Mouse (Mus musculus) hindbrain, embryonic 10.5 days (tissue): Measurements from ENCODE around the gene Armt1. TPM values are rescaled to one million over a fixed set of nuclear protein-coding genes. Genes with fewer than 3 reads are reported as not detected.

ENCODE experiments used
- DNase-seq: peaks from one replicate; pipeline ENCODE4 v3.0.0-alpha.2; 2017; ENCODE audit warnings: low spot score
- H3K27ac ChIP-seq: fragments of 300-500 bp; sonication (generic); 2 replicates; pipeline ENCODE4 v1.5.1; 2016; ENCODE audit warnings: mild to moderate bottlenecking, moderate library complexity
- H3K27me3 ChIP-seq: fragments of 300-500 bp; sonication (generic); 2 replicates; pipeline ENCODE4 v1.6.1; 2016; ENCODE audit warnings: mild to moderate bottlenecking; ENCODE audit not compliant: poor library complexity, insufficient read depth, severe bottlenecking
- H3K36me3 ChIP-seq: fragments of 300-500 bp; sonication (generic); 2 replicates; pipeline ENCODE4 v1.6.1; 2016; ENCODE audit warnings: mild to moderate bottlenecking, moderate library complexity
- H3K4me1 ChIP-seq: fragments of 300-500 bp; sonication (generic); replicated peaks from 2 replicates; pipeline ENCODE4 v1.6.1; 2016; ENCODE audit warnings: mild to moderate bottlenecking
- H3K4me3 ChIP-seq: fragments of 300-500 bp; sonication (generic); 2 replicates; pipeline ENCODE4 v1.5.1; 2016; ENCODE audit warnings: mild to moderate bottlenecking, moderate library complexity
- H3K9me3 ChIP-seq: fragments of 300-500 bp; sonication (generic); 2 replicates; pipeline ENCODE4 v1.6.1; 2016; ENCODE audit warnings: mild to moderate bottlenecking, moderate library complexity
- WGBS: fragments of 180-500 bp; shearing (Covaris S2); methylation state at CpG from one replicate; pipeline ENCODE4 v1.1.7; 2016; 5-methylcytosine and 5-hydroxymethylcytosine counted together
- polyA plus RNA-seq: library from polyadenylated mRNA; unstranded; fragments of >200 nt; fragmentation: Nextera tagmentation; extraction: Ambion mirVana; gene quantifications from 2 replicates; pipeline ENCODE4 v1.2.1, GENCODE M21; 2016

The Armt1 gene
- polyA plus RNA-seq = 27.4 and 31.7 TPM in 2 replicates

GRCm38 (mm10) chr10:4432123-4432931 is at the start of gene Armt1, which contains the start of gene Rmnd1:
Gene Armt1 (plus strand): TSS chr10:4432467.
Gene Rmnd1 (minus strand): TSS chr10:4432388.
- DNase-seq = peak; percentile 97
- peak within 1 kb of the TSS; percentile 73 for H3K4me3 ChIP-seq
- no peaks in the 10 kb centered on the region for H3K9me3 ChIP-seq
- no peaks in the 10 kb centered on the region for H3K27me3 ChIP-seq
- WGBS = under 1% methylated on average over 67 of the region's 75 CpGs
- peaks cover 22% of the 10 kb centered on the region for H3K4me1 ChIP-seq
- H3K36me3 ChIP-seq = peaks cover 42% of the 10 kb centered on the region
- H3K27ac ChIP-seq = peak within 1 kb of the TSS; percentile 92

DNA sequence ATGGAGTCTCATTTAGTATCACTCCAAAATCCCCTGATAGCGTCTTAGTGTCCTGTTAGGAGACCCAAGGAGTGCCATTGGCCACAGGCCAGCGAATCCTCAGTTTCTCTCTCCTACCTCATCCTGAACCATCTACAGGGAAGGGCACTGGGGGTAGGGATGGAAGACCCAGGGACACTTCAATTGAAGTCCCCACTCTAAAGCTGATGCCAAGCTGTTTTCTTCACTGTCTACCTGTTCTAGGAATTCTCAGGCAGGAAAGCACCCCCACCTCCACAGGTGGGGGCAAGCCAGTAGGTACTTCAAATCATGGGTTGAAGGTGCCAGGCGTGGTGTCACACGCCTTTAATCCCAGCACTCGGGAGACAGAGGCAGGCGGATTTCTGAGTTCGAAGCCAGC is 48.0 kb upstream of the Armt1 start:
- Histone ChIP-seq H3K4me1 (peaks cover 23% of the 10 kb centered on the region), H3K27ac (no peak overlapping the region), H3K9me3 (0 out of 2 replicates have a peak, but pooled peaks cover 7% of the 10 kb centered on the region), H3K36me3 (no peaks in the 10 kb centered on the region), H3K27me3 (no peaks in the 10 kb centered on the region), H3K4me3 (no peak overlapping the region)
- 96% methylated on average over 7 of the region's 7 CpGs for WGBS
- DNase-seq = no peak

GRCm38 (mm10) chr10:4386609-4387591 is 45.4 kb upstream of the Armt1 start:
- under 1% methylated on average over 119 of the region's 133 CpGs for WGBS
- H3K9me3 ChIP-seq = 0 out of 2 replicates have a peak, but pooled peaks cover 7% of the 10 kb centered on the region
- peak; percentile 95 for DNase-seq
- 0 out of 2 replicates have a peak, but pooled peaks cover 2% of the 10 kb centered on the region for H3K36me3 ChIP-seq
- peaks cover 46% of the 10 kb centered on the region for H3K4me1 ChIP-seq
- no peaks in the 10 kb centered on the region for H3K27me3 ChIP-seq
- H3K4me3 ChIP-seq = peak overlapping the region; percentile 95
- peak overlapping the region; percentile 99 for H3K27ac ChIP-seq

GRCm38 (mm10) chr10:4387701-4388383 is 44.4 kb upstream of the Armt1 start, which contains the start of gene Zbtb2:
Gene Zbtb2 (minus strand): TSS chr10:4388108.
- Histone ChIP-seq H3K4me3 (peak within 1 kb of the TSS; percentile 95), H3K9me3 (0 out of 2 replicates have a peak, but pooled peaks cover 7% of the 10 kb centered on the region), H3K36me3 (peaks cover 8% of the 10 kb centered on the region), H3K27ac (peak within 1 kb of the TSS; percentile 99), H3K4me1 (peaks cover 46% of the 10 kb centered on the region), H3K27me3 (no peaks in the 10 kb centered on the region)
- WGBS = under 1% methylated on average over 78 of the region's 87 CpGs
- peak; percentile 74 for DNase-seq

GRCm38 (mm10) chr10:4388384-4388745 is 43.9 kb upstream of the Armt1 start:
- Histone ChIP-seq H3K9me3 (0 out of 2 replicates have a peak, but pooled peaks cover 7% of the 10 kb centered on the region), H3K27ac (peak overlapping the region; percentile 99), H3K27me3 (no peaks in the 10 kb centered on the region), H3K36me3 (peaks cover 13% of the 10 kb centered on the region), H3K4me1 (peaks cover 41% of the 10 kb centered on the region), H3K4me3 (peak overlapping the region; percentile 95)
- DNase-seq = no peak
- under 1% methylated on average over 19 of the region's 19 CpGs for WGBS

- Histone ChIP-seq H3K9me3 (0 out of 2 replicates have a peak, but pooled peaks cover 7% of the 10 kb centered on the region), H3K4me3 (peak overlapping the region; percentile 95), H3K4me1 (peaks cover 40% of the 10 kb centered on the region), H3K36me3 (peaks cover 18% of the 10 kb centered on the region), H3K27ac (peak overlapping the region; percentile 99; the same call in 1 of the 2 replicates), H3K27me3 (no peaks in the 10 kb centered on the region)
- WGBS = 47% methylated on average over 10 of the region's 10 CpGs
- DNase-seq = no peak
These were observed 43.2 kb upstream of the Armt1 start for GRCm38 (mm10) chr10:4389036-4389435.

GRCm38 (mm10) chr10:4389461-4390112 is 42.7 kb upstream of the Armt1 start:
- 73% methylated on average over 5 of the region's 5 CpGs for WGBS
- peaks cover 40% of the 10 kb centered on the region for H3K4me1 ChIP-seq
- no peak for DNase-seq

GRCm38 (mm10) chr10:4390550-4390949 is 41.7 kb upstream of the Armt1 start:
- H3K4me1 ChIP-seq = peaks cover 40% of the 10 kb centered on the region
- H3K9me3 ChIP-seq = 0 out of 2 replicates have a peak, but pooled peaks cover 7% of the 10 kb centered on the region
- peaks cover 33% of the 10 kb centered on the region for H3K36me3 ChIP-seq
- no peak overlapping the region for H3K27ac ChIP-seq
- no peak for DNase-seq
- H3K4me3 ChIP-seq = 0 out of 2 replicates have a peak overlapping the region, but pooled peaks have one; percentile 11
- WGBS = 83% methylated on average over 2 of the region's 2 CpGs
- H3K27me3 ChIP-seq = no peaks in the 10 kb centered on the region

More at GRCm38 (mm10) chr10:4389461-4390112, 42.7 kb upstream of the Armt1 start:
- Histone ChIP-seq H3K27me3 (no peaks in the 10 kb centered on the region), H3K9me3 (0 out of 2 replicates have a peak, but pooled peaks cover 7% of the 10 kb centered on the region), H3K4me3 (peak overlapping the region; percentile 95), H3K36me3 (peaks cover 23% of the 10 kb centered on the region), H3K27ac (no peak overlapping the region)

DNA sequence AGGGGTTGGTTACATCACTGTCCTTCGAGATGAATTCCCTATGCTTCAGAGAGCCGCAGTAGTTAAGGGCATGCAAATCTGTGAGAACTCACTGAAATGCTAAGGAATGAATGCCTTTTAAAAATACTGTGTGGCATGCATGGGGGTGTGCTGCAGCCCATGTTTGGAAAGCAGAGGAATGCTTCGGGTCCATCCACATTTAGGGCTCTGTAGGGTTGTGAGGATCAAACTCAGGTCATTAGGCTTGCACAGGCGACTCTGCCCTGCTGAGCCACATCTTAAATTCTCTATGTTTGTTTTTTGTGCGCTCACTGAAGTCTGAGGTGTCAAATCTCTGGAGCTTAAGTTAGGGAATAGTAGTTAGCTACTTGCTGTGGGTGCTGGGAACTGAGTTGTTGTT is 41.2 kb upstream of the Armt1 start:
- Histone ChIP-seq H3K9me3 (0 out of 2 replicates have a peak, but pooled peaks cover 7% of the 10 kb centered on the region), H3K4me1 (peaks cover 35% of the 10 kb centered on the region), H3K4me3 (no peak overlapping the region), H3K27ac (no peak overlapping the region), H3K36me3 (peaks cover 38% of the 10 kb centered on the region), H3K27me3 (no peaks in the 10 kb centered on the region)
- 82% methylated on average over 5 of the region's 5 CpGs for WGBS
- no peak for DNase-seq

- peaks cover 46% of the 10 kb centered on the region for H3K36me3 ChIP-seq
- DNase-seq = no peak
- H3K4me1 ChIP-seq = peaks cover 33% of the 10 kb centered on the region
- H3K27me3 ChIP-seq = no peaks in the 10 kb centered on the region
- no peak overlapping the region for H3K4me3 ChIP-seq
- 0 out of 2 replicates have a peak, but pooled peaks cover 2% of the 10 kb centered on the region for H3K9me3 ChIP-seq
- H3K27ac ChIP-seq = no peak overlapping the region
- 73% methylated on average over 6 of the region's 6 CpGs for WGBS
These were observed 40.4 kb upstream of the Armt1 start for GRCm38 (mm10) chr10:4391851-4392250.

DNA sequence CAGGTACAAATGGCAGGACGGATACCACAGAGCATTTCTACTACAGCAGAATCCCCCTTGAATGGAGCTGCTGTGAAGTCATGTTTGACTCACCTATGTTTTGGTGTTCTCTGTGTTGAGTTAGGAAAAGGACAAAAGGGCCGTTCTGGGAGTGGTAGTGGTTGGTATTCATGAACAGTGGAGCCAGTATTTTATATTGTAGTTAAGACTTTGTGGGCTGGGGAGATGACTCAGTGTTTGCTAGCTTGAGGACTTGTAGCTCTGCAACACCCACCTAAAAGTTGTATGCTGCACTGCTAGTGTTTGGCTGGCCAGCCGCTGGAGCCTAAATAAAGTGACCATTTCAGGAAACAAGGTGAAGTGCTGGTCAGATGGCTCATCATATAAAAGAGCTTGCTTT is 36.9 kb upstream of the Armt1 start:
- WGBS = 92% methylated on average over 3 of the region's 3 CpGs

More for the DNA sequence above, 36.9 kb upstream of the Armt1 start:
- Histone ChIP-seq H3K9me3 (no peaks in the 10 kb centered on the region), H3K4me3 (no peak overlapping the region), H3K27me3 (no peaks in the 10 kb centered on the region), H3K27ac (no peak overlapping the region), H3K4me1 (peaks cover 14% of the 10 kb centered on the region), H3K36me3 (peaks cover 75% of the 10 kb centered on the region)
- DNase-seq = no peak
